Mouse (Mus musculus): ENCODE results near the gene Unc119b. TPM values are rescaled to one million over a fixed set of nuclear protein-coding genes. Genes with fewer than 3 reads are reported as not detected.
"Not testable (repeated sequence)": the region's sequence is repeated elsewhere in the genome, so short reads cannot be mapped to it uniquely, and the experiment has no call there.

The Unc119b gene
- polyA plus RNA-seq, 1 experiment from 2014 or later, result 44.8 TPM

- Histone ChIP-seq H3K4me1 (no peaks in the 10 kb centered on the region), H3K36me3 (ENCODE audit: poor library complexity, severe bottlenecking) (peaks cover 65% of the 10 kb centered on the region), H3K9me3 (replicated peaks) (no peaks in the 10 kb centered on the region), H3K9ac (no peak overlapping the region), H3K4me3 (no peak overlapping the region), H3K27ac (no peak overlapping the region), H3K4me2 (no peak overlapping the region), H3K27me3 (no peaks in the 10 kb centered on the region)
- WGBS, result 93% methylated on average over 9 of the region's 9 CpGs
- ATAC-seq, result no peak
Measured at GRCm38 (mm10) chr5:115099991-115100390, 34.8 kb downstream of the Unc119b start.

GRCm38 (mm10) chr5:115099530-115099929, 35.2 kb downstream of the Unc119b start:
- H3K9me3 ChIP-seq (replicated peaks), result no peaks in the 10 kb centered on the region
- no peak overlapping the region for H3K4me3 ChIP-seq
- H3K4me2 ChIP-seq, result no peak overlapping the region
- 83% methylated on average over 5 of the region's 5 CpGs for WGBS
- H3K9ac ChIP-seq, result no peak overlapping the region
- no peak overlapping the region for H3K27ac ChIP-seq
- no peaks in the 10 kb centered on the region for H3K27me3 ChIP-seq
- peaks cover 68% of the 10 kb centered on the region for H3K36me3 ChIP-seq (ENCODE audit: poor library complexity, severe bottlenecking)
- H3K4me1 ChIP-seq, result no peaks in the 10 kb centered on the region
- no peak for ATAC-seq

- ATAC-seq, result no peak
- Histone ChIP-seq H3K4me2 (no peak within 1 kb of the TSS), H3K4me1 (no peaks in the 10 kb centered on the region), H3K27ac (no peak within 1 kb of the TSS), H3K36me3 (ENCODE audit: poor library complexity, severe bottlenecking) (peaks cover 76% of the 10 kb centered on the region), H3K4me3 (no peak within 1 kb of the TSS), H3K9ac (no peak within 1 kb of the TSS), H3K27me3 (no peaks in the 10 kb centered on the region), H3K9me3 (replicated peaks) (no peaks in the 10 kb centered on the region)
- 96% methylated on average over 8 of the region's 8 CpGs for WGBS
Measured at GRCm38 (mm10) chr5:115098195-115098594, 36.6 kb downstream of the Unc119b start, which contains the start of gene Gm10401. Gene Gm10401 (minus strand): TSS chr5:115098295.

GRCm38 (mm10) chr5:115091776-115092175, 43.0 kb downstream of the Unc119b start:
- Histone ChIP-seq H3K36me3 (ENCODE audit: poor library complexity, severe bottlenecking) (peaks cover 85% of the 10 kb centered on the region), H3K4me1 (no peaks in the 10 kb centered on the region), H3K9ac (no peak overlapping the region), H3K27me3 (no peaks in the 10 kb centered on the region), H3K9me3 (replicated peaks) (no peaks in the 10 kb centered on the region), H3K4me3 (no peak overlapping the region), H3K27ac (no peak overlapping the region), H3K4me2 (no peak overlapping the region)
- ATAC-seq, result no peak
- 85% methylated on average over 6 of the region's 6 CpGs for whole genome bisulfite sequencing

GRCm38 (mm10) chr5:115091015-115091414, 43.8 kb downstream of the Unc119b start:
- peaks cover 85% of the 10 kb centered on the region for H3K36me3 ChIP-seq (ENCODE audit: poor library complexity, severe bottlenecking)
- WGBS, result 88% methylated on average over 3 of the region's 3 CpGs
- ATAC-seq, result no peak

GRCm38 (mm10) chr5:115089592-115090268, 45.0 kb downstream of the Unc119b start:
- H3K4me2 ChIP-seq, result no peak overlapping the region
- H3K4me3 ChIP-seq, result no peak overlapping the region
- H3K9ac ChIP-seq, result no peak overlapping the region
- 91% methylated on average over 5 of the region's 5 CpGs for WGBS
- peaks cover 79% of the 10 kb centered on the region for H3K36me3 ChIP-seq (ENCODE audit: poor library complexity, severe bottlenecking)
- H3K9me3 ChIP-seq (replicated peaks), result no peaks in the 10 kb centered on the region
- no peak overlapping the region for H3K27ac ChIP-seq
- no peak for ATAC-seq
- no peaks in the 10 kb centered on the region for H3K27me3 ChIP-seq
- no peaks in the 10 kb centered on the region for H3K4me1 ChIP-seq

More at GRCm38 (mm10) chr5:115091015-115091414, 43.8 kb downstream of the Unc119b start:
- no peak overlapping the region for H3K9ac ChIP-seq
- no peak overlapping the region for H3K4me2 ChIP-seq
- H3K27me3 ChIP-seq, result no peaks in the 10 kb centered on the region
- H3K9me3 ChIP-seq (replicated peaks), result no peaks in the 10 kb centered on the region
- H3K4me1 ChIP-seq, result no peaks in the 10 kb centered on the region
- no peak overlapping the region for H3K27ac ChIP-seq
- no peak overlapping the region for H3K4me3 ChIP-seq

GRCm38 (mm10) chr5:115085675-115086074, 49.1 kb downstream of the Unc119b start:
- no peaks in the 10 kb centered on the region for H3K9me3 ChIP-seq (replicated peaks)
- WGBS, result 96% methylated on average over 2 of the region's 2 CpGs
- H3K4me1 ChIP-seq, result no peaks in the 10 kb centered on the region
- H3K27me3 ChIP-seq, result no peaks in the 10 kb centered on the region
- no peak overlapping the region for H3K4me3 ChIP-seq
- ATAC-seq, result no peak
- no peak overlapping the region for H3K27ac ChIP-seq
- H3K36me3 ChIP-seq (ENCODE audit: poor library complexity, severe bottlenecking), result peaks cover 79% of the 10 kb centered on the region
- no peak overlapping the region for H3K9ac ChIP-seq
- no peak overlapping the region for H3K4me2 ChIP-seq

- H3K9me3 ChIP-seq (replicated peaks), result no peaks in the 10 kb centered on the region
- no peaks in the 10 kb centered on the region for H3K4me1 ChIP-seq
- H3K4me2 ChIP-seq, result no peak overlapping the region
- no peak overlapping the region for H3K4me3 ChIP-seq
- no peaks in the 10 kb centered on the region for H3K27me3 ChIP-seq
- no peak overlapping the region for H3K27ac ChIP-seq
- no peak for ATAC-seq
- 93% methylated on average over 6 of the region's 6 CpGs for WGBS
- H3K36me3 ChIP-seq (ENCODE audit: poor library complexity, severe bottlenecking), result peaks cover 58% of the 10 kb centered on the region
- H3K9ac ChIP-seq, result no peak overlapping the region
Measured at GRCm38 (mm10) chr5:115083492-115083891, 51.3 kb downstream of the Unc119b start.

- Histone ChIP-seq H3K27me3 (no peaks in the 10 kb centered on the region), H3K9ac (no peak overlapping the region), H3K4me3 (no peak overlapping the region), H3K27ac (no peak overlapping the region), H3K36me3 (ENCODE audit: poor library complexity, severe bottlenecking) (peaks cover 41% of the 10 kb centered on the region), H3K9me3 (replicated peaks) (no peaks in the 10 kb centered on the region), H3K4me1 (no peaks in the 10 kb centered on the region), H3K4me2 (no peak overlapping the region)
- 89% methylated on average over 5 of the region's 5 CpGs for WGBS
- no peak for ATAC-seq
Measured at GRCm38 (mm10) chr5:115081636-115082035, 53.1 kb downstream of the Unc119b start.

- Histone ChIP-seq H3K4me3 (no peak overlapping the region), H3K27me3 (no peaks in the 10 kb centered on the region), H3K9me3 (replicated peaks) (no peaks in the 10 kb centered on the region), H3K4me1 (peaks cover 8% of the 10 kb centered on the region), H3K27ac (no peak overlapping the region), H3K36me3 (ENCODE audit: poor library complexity, severe bottlenecking) (peaks cover 19% of the 10 kb centered on the region), H3K9ac (no peak overlapping the region), H3K4me2 (no peak overlapping the region)
- no peak for ATAC-seq
- 59% methylated on average over 5 of the region's 5 CpGs for WGBS
Measured at GRCm38 (mm10) chr5:115076144-115076901, 58.5 kb downstream of the Unc119b start.

- WGBS, result 77% methylated on average over 4 of the region's 4 CpGs
- H3K36me3 ChIP-seq (ENCODE audit: poor library complexity, severe bottlenecking), result peaks cover 19% of the 10 kb centered on the region
- no peaks in the 10 kb centered on the region for H3K27me3 ChIP-seq
- H3K4me1 ChIP-seq, result peaks cover 11% of the 10 kb centered on the region
- no peak for ATAC-seq
- no peak overlapping the region for H3K4me3 ChIP-seq
- no peak overlapping the region for H3K27ac ChIP-seq
- H3K4me2 ChIP-seq, result no peak overlapping the region
- no peak overlapping the region for H3K9ac ChIP-seq
- no peaks in the 10 kb centered on the region for H3K9me3 ChIP-seq (replicated peaks)
Measured at GRCm38 (mm10) chr5:115074749-115075148, 60.0 kb downstream of the Unc119b start.

GRCm38 (mm10) chr5:115073306-115073705, 61.5 kb downstream of the Unc119b start:
- H3K4me2 ChIP-seq; H3K9ac ChIP-seq; H3K4me3 ChIP-seq; H3K27ac ChIP-seq; H3K9me3 ChIP-seq (replicated peaks); H3K27me3 ChIP-seq; ATAC-seq: not testable (repeated sequence)
- Histone ChIP-seq H3K4me1 (peaks cover 11% of the 10 kb centered on the region), H3K36me3 (ENCODE audit: poor library complexity, severe bottlenecking) (peaks cover 19% of the 10 kb centered on the region)
- WGBS, result 83% methylated on average over 8 of the region's 8 CpGs
